Mouse (Mus musculus) macrophage (primary cell): ENCODE results near the gene Ankrd12. TPM values are rescaled to one million over a fixed set of nuclear protein-coding genes. Genes with fewer than 3 reads are reported as not detected.

Source experiments
- H3K27ac ChIP-seq: fragments of 350-480 bp; formaldehyde crosslinking; 2 replicates; pipeline ENCODE4 v1.9.0; 2021
- H3K36me3 ChIP-seq: fragments of 350-480 bp; formaldehyde crosslinking; 2 replicates; pipeline ENCODE4 v1.9.0; 2021; ENCODE audit errors: inconsistent target
- H3K4me3 ChIP-seq: fragments of 350-480 bp; formaldehyde crosslinking; 2 replicates; pipeline ENCODE4 v1.9.0; 2021; ENCODE audit errors: inconsistent target
- H3K79me2 ChIP-seq: fragments of 350-480 bp; formaldehyde crosslinking; 2 replicates; pipeline ENCODE4 v1.9.0; 2021; ENCODE audit errors: inconsistent target
- WGBS: methylation state at CpG from one replicate; pipeline ENCODE4 v1.1.7; 2026; ENCODE audit warnings: inconsistent platforms; ENCODE audit not compliant: missing documents; 5-methylcytosine and 5-hydroxymethylcytosine counted together
- polyA plus RNA-seq: library from polyadenylated mRNA; stranded (reverse); fragments of 250-400 nt; gene quantifications from 3 replicates; pipeline ENCODE4 v1.2.4, GENCODE M21; 2018; ENCODE audit warnings: inconsistent platforms

The Ankrd12 gene
- polyA plus RNA-seq, 1 experiment from 2014 or later, result 74.7 TPM

DNA sequence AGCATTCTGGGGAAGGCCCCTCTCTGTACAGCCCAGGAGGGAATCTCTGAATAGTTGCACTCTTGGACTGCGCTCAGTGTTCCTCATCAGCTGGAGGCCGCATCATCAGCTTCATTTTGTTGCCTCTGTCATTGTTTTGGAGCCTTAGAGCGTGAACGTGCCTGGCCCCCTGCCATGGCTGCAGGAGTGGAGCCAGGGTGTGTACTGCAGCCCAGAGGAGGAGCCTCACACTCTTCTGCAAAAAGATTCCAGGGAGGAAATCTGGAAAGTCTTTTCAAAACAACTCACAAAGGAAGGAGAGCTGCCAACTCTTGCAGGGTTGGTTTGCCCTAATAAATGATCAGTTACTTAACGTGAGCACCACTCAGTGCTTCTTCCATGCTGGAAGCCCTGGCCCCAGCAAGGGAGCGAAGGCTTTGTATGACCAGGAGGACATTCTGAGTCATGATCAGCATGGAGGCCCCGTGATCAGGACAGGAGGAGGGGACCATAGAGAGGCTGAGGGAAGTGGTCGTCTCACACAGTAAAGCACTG is 160.7 kb downstream of the Ankrd12 start:
- no peaks in the 10 kb centered on the region for H3K79me2 ChIP-seq

More for the DNA sequence above, 160.7 kb downstream of the Ankrd12 start:
- 78% methylated on average over 8 of the region's 8 CpGs for WGBS
- no peaks in the 10 kb centered on the region for H3K36me3 ChIP-seq
- no peak overlapping the region for H3K4me3 ChIP-seq
- H3K27ac ChIP-seq, result no peak overlapping the region

Other genes starting within 250 kb of the Ankrd12 start
- 47.4 to 62.0 TPM (median 60.7 TPM) in 3 replicates for gene Ralbp1, start 191.3 kb downstream of the Ankrd12 start, polyA plus RNA-seq
- gene Twsg1, start 125.9 kb downstream of the Ankrd12 start, polyA plus RNA-seq, result 11.3 to 23.0 TPM (median 16.7 TPM) in 3 replicates
- 79.4 to 113 TPM (median 93.9 TPM) in 3 replicates for gene Ndufv2, start 24.5 kb upstream of the Ankrd12 start, polyA plus RNA-seq
- gene Washc1, start 34.5 kb upstream of the Ankrd12 start, polyA plus RNA-seq, result 40.0 to 48.3 TPM (median 46.1 TPM) in 3 replicates
- 3.6 to 11.4 TPM (median 4.9 TPM) in 3 replicates for gene Ddx11, start 46.4 kb upstream of the Ankrd12 start, polyA plus RNA-seq